In genomic region chr5:47979371-47979770, GRCm38 (mm10) we compare ENCODE assay signal across 8 mouse cellular contexts. TPM values are rescaled to one million over a fixed set of nuclear protein-coding genes. Genes with fewer than 3 reads are reported as not detected.
DNase-seq lines count a peak whose midpoint lies in the region; ATAC-seq and TF ChIP-seq lines count a peak whose summit lies in the region.

No protein-coding gene starts in this region.

- H3K36me3 ChIP-seq in heart, embryonic 12.5 days = no peaks in the 10 kb centered on the region

- no peak overlapping the region for H3K4me2 ChIP-seq in heart, embryonic 12.5 days

- no peak overlapping the region for H3K9ac ChIP-seq in heart, embryonic 12.5 days

- ATAC-seq in heart, embryonic 12.5 days (ENCODE audit: insufficient number of reproducible peaks, low FRiP score) = no peak
- ATAC-seq in megakaryocyte progenitor cell, adult 5-6 weeks (replicated peaks; ENCODE audit: poor library complexity) = peak; percentile 66

- no peak overlapping the region for H3K27ac ChIP-seq in heart, embryonic 12.5 days (ENCODE audit: poor library complexity, severe bottlenecking)

- WGBS in heart, embryonic 12.5 days = 31% methylated on average over 4 of the region's 4 CpGs
- WGBS in lung, adult 2 months = 19% methylated on average over 4 of the region's 4 CpGs

- peak; percentile 19 for DNase-seq in heart, adult 11 months
- no peak for DNase-seq in lung, adult 2 months
- no peak for DNase-seq in lung, postnatal 25 days (ENCODE audit: low spot score)
- DNase-seq in adipocyte (ENCODE audit: low spot score) = peak; percentile 76
- no peak for DNase-seq in urinary bladder, postnatal 4 days (ENCODE audit: low spot score in 2 of 2)
- DNase-seq in left cerebral cortex, adult 11 months (ENCODE audit: low spot score) = no peak

- TF ChIP-seq POLR2A in lung, adult 2 months (IDR thresholded peaks at IDR 0.05; ENCODE audit: borderline replicate concordance, extremely low read depth, low read depth, low read length) = no peak

- H3K4me3 ChIP-seq in heart, embryonic 12.5 days = no peak overlapping the region
- no peak overlapping the region for H3K4me3 ChIP-seq in lung, adult 2 months (replicated peaks; ENCODE audit: extremely low read depth, low read depth, low read length)

- no peaks in the 10 kb centered on the region for H3K9me3 ChIP-seq in heart, embryonic 12.5 days (replicated peaks)

- H3K27me3 ChIP-seq in heart, embryonic 12.5 days (replicated peaks) = no peaks in the 10 kb centered on the region

- H3K4me1 ChIP-seq in heart, embryonic 12.5 days (replicated peaks) = 0 out of 2 replicates have a peak, but pooled peaks cover 9% of the 10 kb centered on the region
- peaks cover 3% of the 10 kb centered on the region for H3K4me1 ChIP-seq in lung, adult 2 months (ENCODE audit: control insufficient read depth, insufficient read depth, low read length)

- TF ChIP-seq CTCF in lung, adult 2 months (IDR thresholded peaks at IDR 0.05; ENCODE audit: insufficient read depth, low read length) = peak; percentile 47

RNA-seq across cellular contexts. Expression of gene Slit2, which starts 3.6 kb away (rescaled TPM):
- polyA plus RNA-seq in heart, embryonic 12.5 days (2016; fragmentation: Nextera tagmentation; extraction: Ambion mirVana) = 70.5 and 83.3 TPM in 2 replicates
- polyA plus RNA-seq in lung, adult 2 months (2012; rRNA removed) = 22.1 and 26.2 TPM in 2 replicates
- not detected in 2 replicates for total RNA-seq in megakaryocyte progenitor cell, adult 5-6 weeks (2015)
- total RNA-seq in megakaryocyte progenitor cell, adult 5-6 weeks (2017) = not detected in 2 replicates

Comparison
In these comparisons a context has a peak if more than half of its experiments do, and no peak if none do; other contexts are left out.
1. DNase-seq: peak in heart, adult 11 months (single experiment) and adipocyte (single experiment); none in lung, adult 2 months (single experiment), lung, postnatal 25 days (single experiment), urinary bladder, postnatal 4 days (0 of 2) and left cerebral cortex, adult 11 months (single experiment).